Mouse (Mus musculus): Measurements from ENCODE around the gene Slit3.

- TF ChIP-seq CTCF (IDR thresholded peaks at IDR 0.05 in 2 of 3, conservative IDR thresholded peaks at IDR 0.05 in 1 of 3; ENCODE audit: control insufficient read depth in 1 of 3, insufficient read depth in 1 of 3, low read depth in 2 of 3, low read length in 3 of 3, poor library complexity in 1 of 3, severe bottlenecking in 1 of 3) (no peak), POLR2A (IDR thresholded peaks at IDR 0.05; ENCODE audit: control insufficient read depth in 1 of 2, insufficient read depth in 1 of 2, low read depth in 1 of 2, low read length in 2 of 2, poor library complexity in 1 of 2) (no peak), UBTF (IDR thresholded peaks at IDR 0.05; ENCODE audit: borderline replicate concordance, insufficient read depth, low read depth, low read length) (no peak), GABPA (IDR thresholded peaks at IDR 0.05; ENCODE audit: low read depth, low read length) (no peak), ZC3H11A (IDR thresholded peaks at IDR 0.05; ENCODE audit: low read depth, low read length) (no peak), POLR2AphosphoS2 (IDR thresholded peaks at IDR 0.05; ENCODE audit: low read length) (no peak)
Observed at GRCm38 (mm10) chr11:35389341-35389740, 268.3 kb downstream of the Slit3 start.

All from MEL (cell line).